In the genomic region with DNA sequence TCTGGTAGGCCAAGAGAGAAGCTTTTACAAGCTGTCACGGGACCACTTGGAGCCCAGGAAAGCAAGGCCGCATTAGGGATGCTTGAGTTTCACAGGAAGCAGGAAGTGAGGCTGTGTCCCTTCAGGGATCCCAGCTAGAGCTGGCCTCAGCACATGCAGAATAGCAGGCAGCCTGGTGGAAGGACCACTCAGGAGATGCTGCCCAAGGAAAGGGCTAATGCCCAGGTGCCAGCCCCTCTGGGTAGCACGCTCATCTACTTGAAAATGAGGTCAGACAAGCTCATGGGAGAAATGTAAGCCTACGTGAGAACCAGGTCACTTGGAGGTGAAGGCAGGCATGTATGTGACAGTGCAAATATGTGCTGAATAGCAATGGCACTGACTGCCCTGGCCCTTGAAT, we compare ENCODE assay signal across 8 mouse cellular contexts. TPM values are rescaled to one million over a fixed set of nuclear protein-coding genes. Genes with fewer than 3 reads are reported as not detected.
DNase-seq lines count a peak whose midpoint lies in the region; ATAC-seq and TF ChIP-seq lines count a peak whose summit lies in the region.

No protein-coding gene starts in this region.

- H3K36me3 ChIP-seq in lung, embryonic 15.5 days, result peaks cover 31% of the 10 kb centered on the region
- peaks cover 15% of the 10 kb centered on the region for H3K36me3 ChIP-seq in hindbrain, embryonic 16.5 days (ENCODE audit: control insufficient read depth, insufficient read depth, low read length)
- peaks cover 29% of the 10 kb centered on the region for H3K36me3 ChIP-seq in neural tube, embryonic 13.5 days

- no peaks in the 10 kb centered on the region for H3K9me3 ChIP-seq in lung, embryonic 15.5 days
- no peaks in the 10 kb centered on the region for H3K9me3 ChIP-seq in hindbrain, embryonic 16.5 days (ENCODE audit: control insufficient read depth, low read length)
- no peaks in the 10 kb centered on the region for H3K9me3 ChIP-seq in neural tube, embryonic 13.5 days

- intact Hi-C loops in gastrocnemius, adult 2 months (cut with DNase I), result no loop called here

- no peaks in the 10 kb centered on the region for H3K27me3 ChIP-seq in lung, embryonic 15.5 days
- H3K27me3 ChIP-seq in hindbrain, embryonic 16.5 days (replicated peaks; ENCODE audit: control insufficient read depth, insufficient read depth, low read length), result no peaks in the 10 kb centered on the region
- H3K27me3 ChIP-seq in neural tube, embryonic 13.5 days, result no peaks in the 10 kb centered on the region

- no peak for ATAC-seq in lung, embryonic 15.5 days (ENCODE audit: borderline replicate concordance, extremely low read depth, low FRiP score, low TSS enrichment)
- ATAC-seq in hindbrain, embryonic 16.5 days, result no peak
- ATAC-seq in neural tube, embryonic 13.5 days (ENCODE audit: low read depth), result 0 out of 2 replicates have a peak, but pooled peaks have one; percentile 0

- TF ChIP-seq CTCF in gastrocnemius, adult 2 months (IDR thresholded peaks at IDR 0.05), result no peak

- H3K4me1 ChIP-seq in lung, embryonic 15.5 days, result peaks cover 55% of the 10 kb centered on the region
- H3K4me1 ChIP-seq in hindbrain, embryonic 16.5 days (ENCODE audit: control insufficient read depth, insufficient read depth, low read depth, low read length), result peaks cover 38% of the 10 kb centered on the region
- H3K4me1 ChIP-seq in neural tube, embryonic 13.5 days (replicated peaks), result peaks cover 56% of the 10 kb centered on the region

- peak; percentile 14 for DNase-seq in embryo, embryonic 11 days
- no peak for DNase-seq in embryo, embryonic 9.5 days (ENCODE audit: extremely low spot score)
- DNase-seq in lung, postnatal 14 days, result no peak
- no peak for DNase-seq in frontal cortex, postnatal 14 days (ENCODE audit: low spot score in 2 of 2)
- DNase-seq in gastrocnemius, adult 2 months, result no peak

- H3K9ac ChIP-seq in lung, embryonic 15.5 days, result no peak overlapping the region
- no peak overlapping the region for H3K9ac ChIP-seq in hindbrain, embryonic 16.5 days (ENCODE audit: low read depth, low read length)
- peak overlapping the region; percentile 50 for H3K9ac ChIP-seq in neural tube, embryonic 13.5 days

- peak overlapping the region; percentile 91; the same call in 1 of the 2 replicates for H3K4me2 ChIP-seq in lung, embryonic 15.5 days
- H3K4me2 ChIP-seq in hindbrain, embryonic 16.5 days (ENCODE audit: low read length), result peak overlapping the region; percentile 15
- H3K4me2 ChIP-seq in neural tube, embryonic 13.5 days, result peak overlapping the region; percentile 15

- 44% methylated on average over 4 of the region's 4 CpGs for WGBS in lung, embryonic 15.5 days
- 55% methylated on average over 4 of the region's 4 CpGs for whole genome bisulfite sequencing in hindbrain, embryonic 16.5 days
- 54% methylated on average over 4 of the region's 4 CpGs for WGBS in neural tube, embryonic 13.5 days

- no peak overlapping the region for H3K4me3 ChIP-seq in lung, embryonic 15.5 days
- H3K4me3 ChIP-seq in hindbrain, embryonic 16.5 days (ENCODE audit: low read length), result no peak overlapping the region
- H3K4me3 ChIP-seq in neural tube, embryonic 13.5 days, result no peak overlapping the region
- no peak overlapping the region for H3K4me3 ChIP-seq in gastrocnemius, adult 2 months

- 0 out of 2 replicates have a peak overlapping the region, but pooled peaks have one; percentile 29 for H3K27ac ChIP-seq in lung, embryonic 15.5 days
- peak overlapping the region; percentile 65; the same call in 1 of the 2 replicates for H3K27ac ChIP-seq in hindbrain, embryonic 16.5 days (ENCODE audit: low read depth, low read length)
- peak overlapping the region; percentile 52 for H3K27ac ChIP-seq in neural tube, embryonic 13.5 days (replicated peaks)
- no peak overlapping the region for H3K27ac ChIP-seq in gastrocnemius, adult 2 months

RNA-seq across cellular contexts. Expression of a gene that starts 2.5 kb away (rescaled TPM):
- polyA plus RNA-seq in lung, embryonic 15.5 days (2015; fragmentation: Nextera tagmentation; extraction: Ambion mirVana), result 47.2 and 47.5 TPM in 2 replicates
- 10.9 and 12.4 TPM in 2 replicates for polyA plus RNA-seq in hindbrain, embryonic 16.5 days (2015; fragmentation: Nextera tagmentation; extraction: Ambion mirVana)
- 9.7 and 11.2 TPM in 2 replicates for polyA plus RNA-seq in neural tube, embryonic 13.5 days (2015; fragmentation: Nextera tagmentation; extraction: Ambion mirVana)
- total RNA-seq in gastrocnemius, adult 2 months (2021), result not detected

RNA-seq across cellular contexts. Expression of a gene that starts 5.4 kb away (rescaled TPM):
- 83.7 and 87.6 TPM in 2 replicates for polyA plus RNA-seq in lung, embryonic 15.5 days (2015; fragmentation: Nextera tagmentation; extraction: Ambion mirVana)
- polyA plus RNA-seq in hindbrain, embryonic 16.5 days (2015; fragmentation: Nextera tagmentation; extraction: Ambion mirVana), result 95.4 and 97.6 TPM in 2 replicates
- 89.1 and 97.9 TPM in 2 replicates for polyA plus RNA-seq in neural tube, embryonic 13.5 days (2015; fragmentation: Nextera tagmentation; extraction: Ambion mirVana)
- total RNA-seq in gastrocnemius, adult 2 months (2021), result 10 to 100 TPM; 29.2 to 33.5 TPM

RNA-seq across cellular contexts. Expression of a gene that starts 6.9 kb away (rescaled TPM):
- polyA plus RNA-seq in lung, embryonic 15.5 days (2015; fragmentation: Nextera tagmentation; extraction: Ambion mirVana), result 489 and 499 TPM in 2 replicates
- polyA plus RNA-seq in hindbrain, embryonic 16.5 days (2015; fragmentation: Nextera tagmentation; extraction: Ambion mirVana), result 347 and 353 TPM in 2 replicates
- 288 and 299 TPM in 2 replicates for polyA plus RNA-seq in neural tube, embryonic 13.5 days (2015; fragmentation: Nextera tagmentation; extraction: Ambion mirVana)
- 10 to 100 TPM; 15.6 to 19.6 TPM for total RNA-seq in gastrocnemius, adult 2 months (2021)

RNA-seq across cellular contexts. Expression of a gene that starts 35.4 kb away (rescaled TPM):
- polyA plus RNA-seq in lung, embryonic 15.5 days (2015; fragmentation: Nextera tagmentation; extraction: Ambion mirVana), result 111 and 112 TPM in 2 replicates
- 44.9 and 51.5 TPM in 2 replicates for polyA plus RNA-seq in hindbrain, embryonic 16.5 days (2015; fragmentation: Nextera tagmentation; extraction: Ambion mirVana)
- 56.6 and 59.4 TPM in 2 replicates for polyA plus RNA-seq in neural tube, embryonic 13.5 days (2015; fragmentation: Nextera tagmentation; extraction: Ambion mirVana)
- 10 to 100 TPM; 36.7 to 42.3 TPM for total RNA-seq in gastrocnemius, adult 2 months (2021)

RNA-seq across cellular contexts. Expression of a gene that starts 42.4 kb away (rescaled TPM):
- polyA plus RNA-seq in lung, embryonic 15.5 days (2015; fragmentation: Nextera tagmentation; extraction: Ambion mirVana), result 1.2 and 1.3 TPM in 2 replicates
- polyA plus RNA-seq in hindbrain, embryonic 16.5 days (2015; fragmentation: Nextera tagmentation; extraction: Ambion mirVana), result 0.27 and 0.44 TPM in 2 replicates
- polyA plus RNA-seq in neural tube, embryonic 13.5 days (2015; fragmentation: Nextera tagmentation; extraction: Ambion mirVana), result 0.13 and 0.87 TPM in 2 replicates
- under 1 TPM in 1 of 2 experiments, not detected in 1; 0.20 TPM for total RNA-seq in gastrocnemius, adult 2 months (2021)

Comparison
In these comparisons a context has a peak if more than half of its experiments do, and no peak if none do; other contexts are left out.
1. H3K4me2 ChIP-seq: peak in every context shown above with its lines; median percentile 91 in lung, embryonic 15.5 days; 15 in hindbrain, embryonic 16.5 days; 15 in neural tube, embryonic 13.5 days.